Mouse (Mus musculus) CH12.LX (cell line): ENCODE measurements around the gene Thrsp. TPM values are rescaled to one million over a fixed set of nuclear protein-coding genes. Genes with fewer than 3 reads are reported as not detected.

Source experiments
- DNase-seq: peaks from one replicate; pipeline ENCODE4 v3.0.0-alpha.2; 2013; ENCODE audit errors: extremely low read depth
- H3K27ac ChIP-seq: 2 replicates; pipeline ENCODE4 v1.5.1; 2012; ENCODE audit warnings: low read depth, mild to moderate bottlenecking, control low read depth, moderate library complexity; ENCODE audit not compliant: insufficient read depth
- H3K27me3 ChIP-seq: replicated peaks from 2 replicates; pipeline ENCODE3; 2012; ENCODE audit warnings: inconsistent platforms
- H3K36me3 ChIP-seq, 2 experiments: replicated peaks in 1 of 2; 2 replicates each; pipeline versions ENCODE3 to v1.6.1; 2012; ENCODE audit warnings: inconsistent platforms in 1 of 2, low read length in 1 of 2, mild to moderate bottlenecking in 1 of 2, mixed read lengths in 1 of 2, moderate library complexity in 1 of 2; ENCODE audit not compliant: control insufficient read depth in 1 of 2, insufficient read depth in 1 of 2
- H3K4me1 ChIP-seq, 2 experiments: 2 replicates each; pipeline ENCODE4 v1.6.1; 2012; ENCODE audit warnings: inconsistent platforms in 1 of 2, moderate library complexity in 1 of 2; ENCODE audit not compliant: insufficient read depth in 2 of 2, control insufficient read depth in 1 of 2
- H3K4me2 ChIP-seq: 2 replicates; pipeline ENCODE4 v1.6.1; 2012; ENCODE audit warnings: low read depth, mild to moderate bottlenecking, control low read depth; ENCODE audit not compliant: poor library complexity, insufficient read depth, severe bottlenecking
- H3K4me3 ChIP-seq, 3 experiments: fragments of 150-350 bp in 1 of 3; sonication (generic) in 1 of 3; replicated peaks in 1 of 3; 2 replicates each; pipeline versions ENCODE3 to v1.5.1; 2011 to 2012; ENCODE audit warnings: low read depth in 2 of 3, low read length in 2 of 3, mild to moderate bottlenecking in 2 of 3, moderate library complexity in 2 of 3, control low read depth in 1 of 3, improper control_type of control experiment in 1 of 3, inconsistent platforms in 1 of 3, mixed read lengths in 1 of 3; ENCODE audit not compliant: poor library complexity in 1 of 3
- H3K79me2 ChIP-seq: replicated peaks from 2 replicates; pipeline ENCODE4 v1.6.1; 2012; ENCODE audit warnings: mild to moderate bottlenecking, moderate library complexity; ENCODE audit not compliant: control insufficient read depth, poor library complexity, insufficient read depth, severe bottlenecking; ENCODE audit errors: extremely low read depth
- H3K9ac ChIP-seq: 2 replicates; pipeline ENCODE4 v1.6.1; 2012; ENCODE audit warnings: low read depth, mild to moderate bottlenecking, control low read depth, moderate library complexity; ENCODE audit not compliant: insufficient read depth
- H3K9me3 ChIP-seq: replicated peaks from 2 replicates; pipeline ENCODE3; 2012; ENCODE audit warnings: low read length, inconsistent platforms, mixed read lengths
- ELF1 ChIP-seq: IDR thresholded peaks from 2 replicates; pipeline ENCODE4 v1.6.1; 2014; ENCODE audit warnings: low read depth, mild to moderate bottlenecking, inconsistent platforms, low read length, improper control_type of control experiment
- EP300 ChIP-seq: IDR thresholded peaks from 2 replicates; pipeline ENCODE4 v1.6.1; 2011; ENCODE audit warnings: low read length, improper control_type of control experiment
- IRF4 ChIP-seq: IDR thresholded peaks from 2 replicates; pipeline ENCODE4 v1.6.1; 2014; ENCODE audit warnings: low read depth, mild to moderate bottlenecking, inconsistent platforms, low read length, improper control_type of control experiment
- MAX ChIP-seq: IDR thresholded peaks from 2 replicates; pipeline ENCODE4 v1.6.1; 2011; ENCODE audit warnings: low read length, improper control_type of control experiment
- SMC3 ChIP-seq: IDR thresholded peaks from 2 replicates; pipeline ENCODE4 v1.6.1; 2011; ENCODE audit warnings: low read depth, low read length, improper control_type of control experiment
- dilution Hi-C: fragments of 300-500 bp; cut with MboI; formaldehyde crosslinking; loops from 2 replicates; pipeline ENCODE4 v1.14.3; 2020; ENCODE audit warnings: low sequenced_read_pairs; ENCODE audit not compliant: extremely low pct_unique_long_range_greater_than_20kb, extremely low pct_ligation_motif_present
- in situ Hi-C: fragments of 300-500 bp; cut with MboI; formaldehyde crosslinking; loops from 3 replicates; pipeline ENCODE4 v1.14.3; 2019; ENCODE audit warnings: low sequenced_read_pairs, low pct_ligation_motif_present, low pct_unique_long_range_greater_than_20kb, mixed read lengths
- polyA plus RNA-seq: library from polyadenylated mRNA; unstranded; fragments of >175 nt; gene quantifications from 2 replicates; pipeline ENCODE4 v1.2.1, GENCODE M21; 2012; ENCODE audit warnings: low read depth; ENCODE audit not compliant: insufficient read length
- total RNA-seq, 2 experiments: library from RNA; depleted of rRNA; stranded (reverse); fragments of 300-350 nt in 1 of 2; fragments of >200 nt in 1 of 2; gene quantifications; 2 replicates each; pipeline ENCODE4 v1.2.3; 2012 to 2014

Thrsp gene
- total and polyA plus RNA-seq, 3 experiments, result not detected

GRCm38 (mm10) chr7:97375906-97376305 lies 41.6 kb downstream of the Thrsp start:
- DNase-seq, result no peak
- Histone ChIP-seq H3K9me3 (no peaks in the 10 kb centered on the region), H3K79me2 (peaks cover 31% of the 10 kb centered on the region), H3K4me2 (peak overlapping the region; percentile 79), H3K4me3 (peak overlapping the region in 1 of 3 experiments; percentile 3), H3K4me1 (peaks cover 20 to 38% of the 10 kb centered on the region in 2 experiments), H3K27ac (peak overlapping the region; percentile 70), H3K27me3 (no peaks in the 10 kb centered on the region), H3K9ac (no peak overlapping the region), H3K36me3 (peaks cover 55 to 68% of the 10 kb centered on the region in 2 experiments)
- in situ Hi-C loops (no loop called here), dilution Hi-C loops (no loop called here)
- TF ChIP-seq IRF4 (peak; percentile 86), ELF1 (no peak), EP300 (peak; percentile 81)

GRCm38 (mm10) chr7:97375101-97375500 lies 42.4 kb downstream of the Thrsp start:
- no peak for TF ChIP-seq SMC3
- 0 out of 2 replicates have a peak, but pooled peaks have one; percentile 10 for TF ChIP-seq IRF4
- TF ChIP-seq EP300, result no peak
- H3K36me3 ChIP-seq, result peaks cover 50 to 61% of the 10 kb centered on the region in 2 experiments
- dilution Hi-C loops, result no loop called here
- H3K9ac ChIP-seq, result 0 out of 2 replicates have a peak overlapping the region, but pooled peaks have one; percentile 11
- in situ Hi-C loops, result no loop called here
- H3K4me2 ChIP-seq, result no peak overlapping the region
- 0 out of 2 replicates have a peak overlapping the region, but pooled peaks have one; percentile 21 for H3K27ac ChIP-seq
- peaks cover 31% of the 10 kb centered on the region for H3K79me2 ChIP-seq
- H3K4me3 ChIP-seq, result no peak overlapping the region
- H3K9me3 ChIP-seq, result no peaks in the 10 kb centered on the region
- H3K27me3 ChIP-seq, result no peaks in the 10 kb centered on the region
- DNase-seq, result no peak
- H3K4me1 ChIP-seq, result peaks cover 20 to 44% of the 10 kb centered on the region in 2 experiments

GRCm38 (mm10) chr7:97365887-97366286 lies 51.6 kb downstream of the Thrsp start:
- no peak for DNase-seq
- TF ChIP-seq MAX, result no peak
- Histone ChIP-seq H3K9ac (no peak overlapping the region), H3K36me3 (no peaks in the 10 kb centered on the region), H3K9me3 (no peaks in the 10 kb centered on the region), H3K4me2 (no peak overlapping the region), H3K27me3 (no peaks in the 10 kb centered on the region), H3K4me3 (no peak overlapping the region), H3K4me1 (peaks cover 0 to 14% of the 10 kb centered on the region in 2 experiments; a peak in 2 of 4 replicates), H3K79me2 (no peaks in the 10 kb centered on the region), H3K27ac (no peak overlapping the region)
- in situ Hi-C loops (no loop called here), dilution Hi-C loops (no loop called here)

Other genes starting within 250 kb of the Thrsp start
- 0.92 and 1.8 TPM in 2 replicates for gene Usp35, start 85.7 kb downstream of the Thrsp start, total RNA-seq (2012; rRNA removed)
- gene Usp35, start 85.7 kb downstream of the Thrsp start, total RNA-seq (2014; rRNA removed), result 0.77 and 1.3 TPM in 2 replicates
- 1.2 and 1.6 TPM in 2 replicates for gene Usp35, start 85.7 kb downstream of the Thrsp start, polyA plus RNA-seq
- gene Kctd21, start 85.4 kb downstream of the Thrsp start, total RNA-seq (2012; rRNA removed), result 0.50 and 0.81 TPM in 2 replicates
- gene Kctd21, start 85.4 kb downstream of the Thrsp start, total RNA-seq (2014; rRNA removed), result 0.12 and 0.19 TPM in 2 replicates
- 0.27 and 0.46 TPM in 2 replicates for gene Kctd21, start 85.4 kb downstream of the Thrsp start, polyA plus RNA-seq
- gene Alg8, start 46.1 kb downstream of the Thrsp start, total RNA-seq (2012; rRNA removed), result 14.3 and 16.2 TPM in 2 replicates
- gene Alg8, start 46.1 kb downstream of the Thrsp start, total RNA-seq (2014; rRNA removed), result 20.5 and 24.2 TPM in 2 replicates
- gene Alg8, start 46.1 kb downstream of the Thrsp start, polyA plus RNA-seq, result 42.6 and 48.4 TPM in 2 replicates
- 202 and 217 TPM in 2 replicates for gene Ndufc2, start 17.7 kb downstream of the Thrsp start, total RNA-seq (2012; rRNA removed)
- gene Ndufc2, start 17.7 kb downstream of the Thrsp start, total RNA-seq (2014; rRNA removed), result 349 and 352 TPM in 2 replicates
- gene Ndufc2, start 17.7 kb downstream of the Thrsp start, polyA plus RNA-seq, result 277 and 352 TPM in 2 replicates
- gene Kctd14, start 33.6 kb upstream of the Thrsp start, total RNA-seq (2012; rRNA removed), result 0.38 and 0.71 TPM in 2 replicates
- not detected in 2 replicates for gene Kctd14, start 33.6 kb upstream of the Thrsp start, total RNA-seq (2014; rRNA removed)
- 0.17 and 0.22 TPM in 2 replicates for gene Kctd14, start 33.6 kb upstream of the Thrsp start, polyA plus RNA-seq
- 46.6 and 51.8 TPM in 2 replicates for gene Ints4, start 63.2 kb upstream of the Thrsp start, total RNA-seq (2012; rRNA removed)
- 58.0 and 77.2 TPM in 2 replicates for gene Ints4, start 63.2 kb upstream of the Thrsp start, total RNA-seq (2014; rRNA removed)
- gene Ints4, start 63.2 kb upstream of the Thrsp start, polyA plus RNA-seq, result 67.7 and 67.9 TPM in 2 replicates
- gene Aamdc, start 161.8 kb upstream of the Thrsp start, total RNA-seq (2012; rRNA removed), result 11.8 and 11.9 TPM in 2 replicates
- 11.0 and 13.2 TPM in 2 replicates for gene Aamdc, start 161.8 kb upstream of the Thrsp start, total RNA-seq (2014; rRNA removed)
- 11.6 and 12.2 TPM in 2 replicates for gene Aamdc, start 161.8 kb upstream of the Thrsp start, polyA plus RNA-seq
- gene Rsf1, start 162.2 kb upstream of the Thrsp start, total RNA-seq (2012; rRNA removed), result 11.9 and 12.3 TPM in 2 replicates
- gene Rsf1, start 162.2 kb upstream of the Thrsp start, total RNA-seq (2014; rRNA removed), result 5.3 and 5.9 TPM in 2 replicates
- 21.8 and 24.9 TPM in 2 replicates for gene Rsf1, start 162.2 kb upstream of the Thrsp start, polyA plus RNA-seq